Comparison of ENCODE assay signal across 14 mouse cellular contexts in genomic region chrX:21651508-21652297, GRCm38 (mm10).
DNase-seq lines count a peak whose midpoint lies in the region; ATAC-seq and TF ChIP-seq lines count a peak whose summit lies in the region.
"Had no signal": no experiment of that assay in that cellular context is flagged by ENCODE, and none has a peak within 500 bp of the region (broad histone marks: within the 10 kb centered on the region; RNA-seq: fewer than 3 reads in every experiment).

No protein-coding gene starts in this region.

- no peaks in the 10 kb centered on the region for H3K27me3 ChIP-seq in limb, embryonic 13.5 days
- H3K27me3 ChIP-seq in limb, embryonic 10.5 days (ENCODE audit: low read depth, poor library complexity, severe bottlenecking): no peaks in the 10 kb centered on the region

- H3K27ac ChIP-seq in limb, embryonic 13.5 days: no peak overlapping the region; the same call in 1 of the 2 replicates
- H3K27ac ChIP-seq in limb, embryonic 10.5 days: no peak overlapping the region
- H3K27ac ChIP-seq in layer of hippocampus, adult 2 months: no peak overlapping the region
- H3K27ac ChIP-seq: heart, adult 2 months had no signal

- H3K9ac ChIP-seq in limb, embryonic 13.5 days: no peak overlapping the region

- peak; percentile 93 for ATAC-seq in limb, embryonic 13.5 days (ENCODE audit: low FRiP score, low read depth)
- ATAC-seq: hindbrain, embryonic 16.5 days had no signal

- no peaks in the 10 kb centered on the region for H3K36me3 ChIP-seq in limb, embryonic 13.5 days
- no peaks in the 10 kb centered on the region for H3K36me3 ChIP-seq in limb, embryonic 10.5 days

- no peaks in the 10 kb centered on the region for H3K4me1 ChIP-seq in limb, embryonic 13.5 days
- no peaks in the 10 kb centered on the region for H3K4me1 ChIP-seq in limb, embryonic 10.5 days

- WGBS in limb, embryonic 13.5 days: 51% methylated on average over 7 of the region's 7 CpGs
- WGBS in limb, embryonic 10.5 days: 57% methylated on average over 7 of the region's 7 CpGs

- no peak overlapping the region for H3K4me2 ChIP-seq in limb, embryonic 13.5 days (replicated peaks)

- DNase-seq in limb, embryonic 10.5 days (ENCODE audit: low spot score): no peak
- DNase-seq in NIH3T3 (ENCODE audit: low read depth): peak; percentile 87
- peak; percentile 60 for DNase-seq in fibroblast of lung, adult 2 months (ENCODE audit: low read depth)
- peak; percentile 7 for DNase-seq in heart, postnatal 4 days
- no peak for DNase-seq in layer of hippocampus, postnatal 25 days (ENCODE audit: extremely low spot score in 1 of 2, low spot score in 1 of 2)
- DNase-seq in layer of hippocampus, adult 2 months (ENCODE audit: low spot score in 2 of 2): no peak
- DNase-seq: cerebellum, adult 9-10 months; kidney, adult 8-10 months; left cerebral cortex, postnatal 4 days; right cerebral cortex, postnatal 25 days had no signal

- no peaks in the 10 kb centered on the region for H3K9me3 ChIP-seq in limb, embryonic 13.5 days
- no peaks in the 10 kb centered on the region for H3K9me3 ChIP-seq in limb, embryonic 10.5 days (replicated peaks)

- H3K4me3 ChIP-seq in limb, embryonic 13.5 days: no peak overlapping the region
- H3K4me3 ChIP-seq in limb, embryonic 10.5 days: no peak overlapping the region
- no peak overlapping the region for H3K4me3 ChIP-seq in layer of hippocampus, adult 2 months
- H3K4me3 ChIP-seq: heart, adult 2 months; myocyte had no signal

- TF ChIP-seq CTCF in layer of hippocampus, adult 2 months (conservative IDR thresholded peaks at IDR 0.05): no peak

Comparison
In these comparisons a context has a peak if more than half of its experiments do, and no peak if none do; other contexts are left out.
1. DNase-seq: peak in NIH3T3 (single experiment), fibroblast of lung, adult 2 months (single experiment) and heart, postnatal 4 days (single experiment); none in limb, embryonic 10.5 days (single experiment), layer of hippocampus, postnatal 25 days (0 of 2) and layer of hippocampus, adult 2 months (0 of 2).